Mouse (Mus musculus) bone marrow macrophage, adult 2 months (primary cell): ENCODE data around the gene Grm4. TPM values are rescaled to one million over a fixed set of nuclear protein-coding genes. Genes with fewer than 3 reads are reported as not detected.

Experiments
- H3K27ac ChIP-seq: 2 replicates; pipeline ENCODE4 v1.5.1; 2012; ENCODE audit warnings: low read depth, low read length; ENCODE audit not compliant: insufficient read depth
- H3K4me1 ChIP-seq: 2 replicates; pipeline ENCODE4 v1.6.1; 2012; ENCODE audit warnings: low read length; ENCODE audit not compliant: control insufficient read depth, insufficient read depth
- H3K4me3 ChIP-seq: 2 replicates; pipeline ENCODE4 v1.5.1; 2012; ENCODE audit warnings: mild to moderate bottlenecking, low read length, moderate library complexity; ENCODE audit not compliant: insufficient read depth
- CTCF ChIP-seq: IDR thresholded peaks from 2 replicates; pipeline ENCODE4 v1.5.1; 2012; ENCODE audit warnings: low read depth, mild to moderate bottlenecking, low read length, moderate library complexity
- POLR2A ChIP-seq: IDR thresholded peaks from 2 replicates; pipeline ENCODE4 v1.6.1; 2012; ENCODE audit warnings: mild to moderate bottlenecking, low read depth, low read length, borderline replicate concordance
- polyA plus RNA-seq: library from polyadenylated mRNA; stranded (reverse); fragments of >200 nt; gene quantifications from 2 replicates; pipeline ENCODE4 v1.2.4, GENCODE M21; 2012; ENCODE audit not compliant: missing spikeins, insufficient read depth, insufficient read length

Grm4 gene
- not detected in 2 replicates for polyA plus RNA-seq

GRCm38 (mm10) chr17:27521303-27521702 lies at the start of gene Grm4:
Grm4 (minus strand) TSS chr17:27521403.
- TF ChIP-seq POLR2A (no peak), CTCF (no peak)
- H3K4me1 ChIP-seq = no peaks in the 10 kb centered on the region
- no peak within 1 kb of the TSS for H3K27ac ChIP-seq
- H3K4me3 ChIP-seq = no peak within 1 kb of the TSS

GRCm38 (mm10) chr17:27568228-27568627 lies 47.0 kb upstream of the Grm4 start:
- Histone ChIP-seq H3K4me1 (peaks cover 37% of the 10 kb centered on the region), H3K4me3 (no peak overlapping the region), H3K27ac (no peak overlapping the region)
- TF ChIP-seq CTCF (no peak), POLR2A (no peak)

GRCm38 (mm10) chr17:27565942-27566267 lies 44.7 kb upstream of the Grm4 start:
- TF ChIP-seq POLR2A = no peak
- no peak for TF ChIP-seq CTCF
- 0 out of 2 replicates have a peak overlapping the region, but pooled peaks have one; percentile 7 for H3K27ac ChIP-seq
- peaks cover 47% of the 10 kb centered on the region for H3K4me1 ChIP-seq
- H3K4me3 ChIP-seq = peak overlapping the region; percentile 77

- Histone ChIP-seq H3K27ac (peak within 1 kb of the TSS; percentile 75), H3K4me3 (peak within 1 kb of the TSS; percentile 77), H3K4me1 (peaks cover 46% of the 10 kb centered on the region)
- no peak for TF ChIP-seq POLR2A
- no peak for TF ChIP-seq CTCF
Observed at GRCm38 (mm10) chr17:27565163-27565941, 44.1 kb upstream of the Grm4 start, which contains the start of gene AI413582. AI413582 (minus strand) TSS chr17:27565756.

GRCm38 (mm10) chr17:27564391-27565162 lies 43.4 kb upstream of the Grm4 start:
- peaks cover 43% of the 10 kb centered on the region for H3K4me1 ChIP-seq

GRCm38 (mm10) chr17:27563771-27564244 lies 42.6 kb upstream of the Grm4 start:
- H3K4me3 ChIP-seq = peak overlapping the region; percentile 65
- TF ChIP-seq POLR2A (no peak), CTCF (no peak)
- H3K27ac ChIP-seq = no peak overlapping the region
- H3K4me1 ChIP-seq = peaks cover 39% of the 10 kb centered on the region

More at GRCm38 (mm10) chr17:27564391-27565162, 43.4 kb upstream of the Grm4 start:
- Histone ChIP-seq H3K27ac (peak overlapping the region; percentile 75), H3K4me3 (peak overlapping the region; percentile 65)
- TF ChIP-seq POLR2A = no peak
- 0 out of 2 replicates have a peak, but pooled peaks have one; percentile 4 for TF ChIP-seq CTCF

GRCm38 (mm10) chr17:27561809-27562526 lies 40.8 kb upstream of the Grm4 start:
- Histone ChIP-seq H3K4me1 (peaks cover 25% of the 10 kb centered on the region), H3K4me3 (no peak overlapping the region; the same call in 1 of the 2 replicates)
- TF ChIP-seq POLR2A (no peak), CTCF (no peak)

GRCm38 (mm10) chr17:27560926-27561480 lies 39.8 kb upstream of the Grm4 start:
- Histone ChIP-seq H3K4me3 (peak overlapping the region; percentile 7; the same call in 1 of the 2 replicates), H3K4me1 (peaks cover 19% of the 10 kb centered on the region), H3K27ac (peak overlapping the region; percentile 65)
- no peak for TF ChIP-seq CTCF
- no peak for TF ChIP-seq POLR2A

More at GRCm38 (mm10) chr17:27561809-27562526, 40.8 kb upstream of the Grm4 start:
- peak overlapping the region; percentile 65 for H3K27ac ChIP-seq

- TF ChIP-seq CTCF = no peak
- TF ChIP-seq POLR2A = no peak
- Histone ChIP-seq H3K4me1 (peaks cover 23% of the 10 kb centered on the region), H3K4me3 (peak overlapping the region; percentile 89), H3K27ac (0 out of 2 replicates have a peak overlapping the region, but pooled peaks have one; percentile 13)
Observed at GRCm38 (mm10) chr17:27559596-27559995, 38.4 kb upstream of the Grm4 start.
